ENCODE assay signal across 22 mouse cellular contexts in genomic region chr8:70780093-70780492, GRCm38 (mm10). TPM values are rescaled to one million over a fixed set of nuclear protein-coding genes. Genes with fewer than 3 reads are reported as not detected.
DNase-seq lines count a peak whose midpoint lies in the region; ATAC-seq and TF ChIP-seq lines count a peak whose summit lies in the region.
"Had no signal": no experiment of that assay in that cellular context is flagged by ENCODE, and none has a peak within 500 bp of the region (broad histone marks: within the 10 kb centered on the region; RNA-seq: fewer than 3 reads in every experiment).

No protein-coding gene starts in this region.

- H3K4me2 ChIP-seq in neural tube, embryonic 12.5 days (replicated peaks) = no peak overlapping the region
- no peak overlapping the region for H3K4me2 ChIP-seq in neural tube, embryonic 15.5 days
- H3K4me2 ChIP-seq: heart, embryonic 13.5 days; hindbrain, embryonic 14.5 days; limb, embryonic 13.5 days; stomach, embryonic 15.5 days had no signal

- DNase-seq in layer of hippocampus, adult 2 months (ENCODE audit: low spot score in 2 of 2) = no peak
- no peak for DNase-seq in layer of hippocampus, postnatal 25 days (ENCODE audit: extremely low spot score in 1 of 2, low spot score in 1 of 2)
- no peak for DNase-seq in gastrocnemius, adult 18-20 months (ENCODE audit: low spot score)
- DNase-seq: adrenal gland, adult 2 months; cerebellum, adult 9-10 months; forebrain, postnatal 0 days; gastrocnemius, adult 2 months; kidney, adult 2 months; kidney, postnatal 25 days; lung, postnatal 10 days; retina, postnatal 1 day had no signal

- H3K9ac ChIP-seq in neural tube, embryonic 12.5 days = peak overlapping the region; percentile 42; the same call in 1 of the 2 replicates
- H3K9ac ChIP-seq in neural tube, embryonic 15.5 days (replicated peaks) = no peak overlapping the region
- H3K9ac ChIP-seq: forebrain, postnatal 0 days; stomach, embryonic 15.5 days had no signal

- H3K4me1 ChIP-seq in neural tube, embryonic 12.5 days = peaks cover 24% of the 10 kb centered on the region
- peaks cover 23% of the 10 kb centered on the region for H3K4me1 ChIP-seq in neural tube, embryonic 15.5 days
- H3K4me1 ChIP-seq in bone marrow, adult 2 months (ENCODE audit: control insufficient read depth, insufficient read depth, low read length) = no peaks in the 10 kb centered on the region; the same call in 1 of the 2 replicates

- 81% methylated on average over 11 of the region's 11 CpGs for WGBS in neural tube, embryonic 12.5 days
- WGBS in neural tube, embryonic 15.5 days = 84% methylated on average over 11 of the region's 11 CpGs
- WGBS in bone marrow, adult 2 months = 82% methylated on average over 11 of the region's 11 CpGs

- ATAC-seq in neural tube, embryonic 12.5 days (ENCODE audit: low FRiP score, low read depth) = no peak
- no peak for ATAC-seq in neural tube, embryonic 15.5 days (ENCODE audit: low FRiP score)
- no peak for ATAC-seq in inflammation-experienced regulatory T-cells, adult 6 months
- ATAC-seq: forebrain, postnatal 0 days had no signal

- TF ChIP-seq CTCF in layer of hippocampus, adult 2 months (conservative IDR thresholded peaks at IDR 0.05) = no peak
- TF ChIP-seq CTCF in bone marrow, adult 2 months (IDR thresholded peaks at IDR 0.05; ENCODE audit: control insufficient read depth, insufficient read depth, low read length) = no peak

- no peaks in the 10 kb centered on the region for H3K27me3 ChIP-seq in neural tube, embryonic 12.5 days (replicated peaks)
- no peaks in the 10 kb centered on the region for H3K27me3 ChIP-seq in neural tube, embryonic 15.5 days (replicated peaks)
- H3K27me3 ChIP-seq: heart, embryonic 13.5 days; limb, embryonic 13.5 days; stomach, embryonic 15.5 days had no signal

- H3K27ac ChIP-seq in layer of hippocampus, adult 2 months = peak overlapping the region; percentile 57
- H3K27ac ChIP-seq in neural tube, embryonic 12.5 days = no peak overlapping the region
- H3K27ac ChIP-seq in neural tube, embryonic 15.5 days (replicated peaks) = no peak overlapping the region
- H3K27ac ChIP-seq in bone marrow, adult 2 months (ENCODE audit: control insufficient read depth, insufficient read depth, low read depth, low read length, poor library complexity) = no peak overlapping the region
- H3K27ac ChIP-seq: gastrocnemius, adult 2 months; heart, embryonic 13.5 days; hindbrain, embryonic 14.5 days; limb, embryonic 13.5 days; stomach, embryonic 15.5 days had no signal

- peaks cover 58% of the 10 kb centered on the region for H3K36me3 ChIP-seq in neural tube, embryonic 12.5 days
- H3K36me3 ChIP-seq in neural tube, embryonic 15.5 days = peaks cover 66% of the 10 kb centered on the region

- TF ChIP-seq POLR2A in bone marrow, adult 2 months (IDR thresholded peaks at IDR 0.05; ENCODE audit: borderline replicate concordance, control insufficient read depth, low read depth, low read length) = peak; percentile 6; the same call in 1 of the 2 replicates

- H3K4me3 ChIP-seq in layer of hippocampus, adult 2 months = no peak overlapping the region
- H3K4me3 ChIP-seq in neural tube, embryonic 12.5 days = no peak overlapping the region
- H3K4me3 ChIP-seq in neural tube, embryonic 15.5 days (replicated peaks) = no peak overlapping the region
- no peak overlapping the region for H3K4me3 ChIP-seq in bone marrow, adult 2 months (replicated peaks; ENCODE audit: control insufficient read depth, low read depth, low read length)
- H3K4me3 ChIP-seq: erythroblast, embryonic 14.5 days; gastrocnemius, adult 2 months; heart, embryonic 13.5 days; limb, embryonic 13.5 days; stomach, embryonic 15.5 days had no signal

- no peaks in the 10 kb centered on the region for H3K9me3 ChIP-seq in neural tube, embryonic 12.5 days
- H3K9me3 ChIP-seq in neural tube, embryonic 15.5 days (replicated peaks) = no peaks in the 10 kb centered on the region
- H3K9me3 ChIP-seq: heart, embryonic 13.5 days; limb, embryonic 13.5 days; stomach, embryonic 15.5 days had no signal

RNA-seq across cellular contexts. Expression of gene Pik3r2, which starts 3.6 kb away (rescaled TPM):
- 100 to 1,000 TPM; 160 to 169 TPM for total RNA-seq in layer of hippocampus, adult 2 months (2021)
- total RNA-seq in layer of hippocampus, postnatal 25 days (2021) = 100 to 1,000 TPM; 154 to 159 TPM
- polyA plus RNA-seq in neural tube, embryonic 12.5 days (2016; fragmentation: Nextera tagmentation; extraction: Ambion mirVana) = 84.0 and 84.6 TPM in 2 replicates
- 97.5 and 102 TPM in 2 replicates for polyA plus RNA-seq in neural tube, embryonic 15.5 days (2015; fragmentation: Nextera tagmentation; extraction: Ambion mirVana)
- polyA plus RNA-seq in bone marrow, adult 2 months (2011; ENCODE audit: insufficient read depth, insufficient read length, low replicate concordance, missing spikeins) = 12.8 and 19.5 TPM in 2 replicates
- polyA plus RNA-seq in inflammation-experienced regulatory T-cells, adult 6 months (2017; shearing (Covaris generic)) = 1 to 10 TPM; 2.6 to 5.4 (median 5.4) TPM
- 10 to 100 TPM; 13.3 to 15.1 TPM for total RNA-seq in gastrocnemius, adult 18-20 months (2021)

RNA-seq across cellular contexts. Expression of gene Mpv17l2, which starts 19.3 kb away (rescaled TPM):
- 10 to 100 TPM; 36.5 to 42.7 TPM for total RNA-seq in layer of hippocampus, adult 2 months (2021)
- 10 to 100 TPM; 41.7 to 42.2 TPM for total RNA-seq in layer of hippocampus, postnatal 25 days (2021)
- 45.0 and 51.2 TPM in 2 replicates for polyA plus RNA-seq in neural tube, embryonic 12.5 days (2016; fragmentation: Nextera tagmentation; extraction: Ambion mirVana)
- polyA plus RNA-seq in neural tube, embryonic 15.5 days (2015; fragmentation: Nextera tagmentation; extraction: Ambion mirVana) = 40.5 and 43.5 TPM in 2 replicates
- 15.1 and 28.2 TPM in 2 replicates for polyA plus RNA-seq in bone marrow, adult 2 months (2011; ENCODE audit: insufficient read depth, insufficient read length, low replicate concordance, missing spikeins)
- polyA plus RNA-seq in inflammation-experienced regulatory T-cells, adult 6 months (2017; shearing (Covaris generic)) = 10 to 100 TPM; 35.5 to 46.1 (median 42.5) TPM
- 10 to 100 TPM; 19.9 to 20.9 TPM for total RNA-seq in gastrocnemius, adult 18-20 months (2021)

RNA-seq across cellular contexts. Expression of gene Mast3, which starts 24.8 kb away (rescaled TPM):
- total RNA-seq in layer of hippocampus, adult 2 months (2021) = 100 to 1,000 TPM; 468 to 473 TPM
- 100 to 1,000 TPM; 411 to 437 TPM for total RNA-seq in layer of hippocampus, postnatal 25 days (2021)
- 15.9 and 17.4 TPM in 2 replicates for polyA plus RNA-seq in neural tube, embryonic 12.5 days (2016; fragmentation: Nextera tagmentation; extraction: Ambion mirVana)
- polyA plus RNA-seq in neural tube, embryonic 15.5 days (2015; fragmentation: Nextera tagmentation; extraction: Ambion mirVana) = 18.9 and 21.0 TPM in 2 replicates
- polyA plus RNA-seq in bone marrow, adult 2 months (2011; ENCODE audit: insufficient read depth, insufficient read length, low replicate concordance, missing spikeins) = 20.5 and 70.7 TPM in 2 replicates
- polyA plus RNA-seq in inflammation-experienced regulatory T-cells, adult 6 months (2017; shearing (Covaris generic)) = 10 to 100 TPM; 14.8 to 20.5 (median 18.4) TPM
- 1 to 10 TPM; 2.7 TPM for total RNA-seq in gastrocnemius, adult 18-20 months (2021)

RNA-seq across cellular contexts. Expression of gene Rab3a, which starts 25.6 kb away (rescaled TPM):
- 100 to 1,000 TPM; 775 to 798 TPM for total RNA-seq in layer of hippocampus, adult 2 months (2021)
- total RNA-seq in layer of hippocampus, postnatal 25 days (2021) = 100 to 1,000 TPM; 789 to 843 TPM
- polyA plus RNA-seq in neural tube, embryonic 12.5 days (2016; fragmentation: Nextera tagmentation; extraction: Ambion mirVana) = 184 and 199 TPM in 2 replicates
- polyA plus RNA-seq in neural tube, embryonic 15.5 days (2015; fragmentation: Nextera tagmentation; extraction: Ambion mirVana) = 536 and 627 TPM in 2 replicates
- polyA plus RNA-seq in bone marrow, adult 2 months (2011; ENCODE audit: insufficient read depth, insufficient read length, low replicate concordance, missing spikeins) = 9.7 and 13.3 TPM in 2 replicates
- 1 to 10 TPM; 4.6 to 8.6 (median 7.9) TPM for polyA plus RNA-seq in inflammation-experienced regulatory T-cells, adult 6 months (2017; shearing (Covaris generic))
- 10 to 100 TPM; 32.5 to 36.5 TPM for total RNA-seq in gastrocnemius, adult 18-20 months (2021)

RNA-seq across cellular contexts. Expression of gene Il12rb1, which starts 28.2 kb away (rescaled TPM):
- 1 to 10 TPM in 1 of 2 experiments, under 1 TPM in 1; 0.61 to 1.1 TPM for total RNA-seq in layer of hippocampus, adult 2 months (2021)
- total RNA-seq in layer of hippocampus, postnatal 25 days (2021) = 1 to 10 TPM in 1 of 2 experiments, under 1 TPM in 1; 0.94 to 1.4 TPM
- polyA plus RNA-seq in neural tube, embryonic 12.5 days (2016; fragmentation: Nextera tagmentation; extraction: Ambion mirVana) = not detected in 2 replicates
- polyA plus RNA-seq in neural tube, embryonic 15.5 days (2015; fragmentation: Nextera tagmentation; extraction: Ambion mirVana) = 0.14 and 1.4 TPM in 2 replicates
- polyA plus RNA-seq in bone marrow, adult 2 months (2011; ENCODE audit: insufficient read depth, insufficient read length, low replicate concordance, missing spikeins) = 0.36 and 1.9 TPM in 2 replicates
- 10 to 100 TPM; 13.8 to 38.5 (median 18.3) TPM for polyA plus RNA-seq in inflammation-experienced regulatory T-cells, adult 6 months (2017; shearing (Covaris generic))
- total RNA-seq in gastrocnemius, adult 18-20 months (2021) = under 1 TPM in 1 of 2 experiments, not detected in 1; 0.07 TPM
- total RNA-seq: gastrocnemius, adult 2 months; heart, postnatal 25 days; midbrain, postnatal 0 days had no signal
- polyA plus RNA-seq: forebrain, postnatal 0 days; heart, embryonic 13.5 days; hindbrain, embryonic 14.5 days; midbrain, postnatal 0 days had no signal
